Mouse (Mus musculus) midbrain, embryonic 14.5 days (tissue): Measurements from ENCODE around the gene Mib2. TPM values are rescaled to one million over a fixed set of nuclear protein-coding genes. Genes with fewer than 3 reads are reported as not detected.

Source experiments
- ATAC-seq: fragments of 200-750 bp; cut with Nextera tagmentation; 2 replicates; pipeline ENCODE4 v1.8.0; 2017; ENCODE audit warnings: moderate number of reproducible peaks, moderate library complexity; ENCODE audit not compliant: low FRiP score, low TSS enrichment
- DNase-seq: peaks from one replicate; pipeline ENCODE4 v3.0.0-alpha.2; 2015
- H3K27ac ChIP-seq: fragments of 300-500 bp; sonication (generic); replicated peaks from 2 replicates; pipeline ENCODE4 v1.5.1; 2014; ENCODE audit warnings: mild to moderate bottlenecking, low read depth, low read length, moderate library complexity
- H3K27me3 ChIP-seq: fragments of 300-500 bp; sonication (generic); 2 replicates; pipeline ENCODE4 v1.6.1; 2014; ENCODE audit warnings: low read length, control low read depth, mixed read lengths; ENCODE audit not compliant: control insufficient read depth, insufficient read depth
- H3K36me3 ChIP-seq: fragments of 300-500 bp; sonication (generic); 2 replicates; pipeline ENCODE4 v1.6.1; 2014; ENCODE audit warnings: low read length, control low read depth; ENCODE audit not compliant: control insufficient read depth, insufficient read depth
- H3K4me1 ChIP-seq: fragments of 300-500 bp; sonication (generic); 2 replicates; pipeline ENCODE4 v1.6.1; 2014; ENCODE audit warnings: mild to moderate bottlenecking, antibody characterized with exemption, low read length, control low read depth; ENCODE audit not compliant: control insufficient read depth, insufficient read depth
- H3K4me2 ChIP-seq: fragments of 300-500 bp; sonication (generic); 2 replicates; pipeline ENCODE4 v1.6.1; 2014; ENCODE audit warnings: mild to moderate bottlenecking, low read length, moderate library complexity
- H3K4me3 ChIP-seq: fragments of 300-500 bp; sonication (generic); replicated peaks from 2 replicates; pipeline ENCODE4 v1.5.1; 2014; ENCODE audit warnings: low read depth, low read length
- H3K9ac ChIP-seq: fragments of 300-500 bp; sonication (generic); replicated peaks from 2 replicates; pipeline ENCODE4 v1.6.1; 2014; ENCODE audit warnings: mild to moderate bottlenecking, low read length, moderate library complexity
- H3K9me3 ChIP-seq: fragments of 300-500 bp; sonication (generic); 2 replicates; pipeline ENCODE4 v1.6.1; 2016; ENCODE audit warnings: low read length, control low read depth, mixed read lengths; ENCODE audit not compliant: control insufficient read depth
- WGBS: fragments of 180-500 bp; shearing (Covaris S2); extraction: QIAGEN DNeasy Blood & Tissue Kit; methylation state at CpG from one replicate; pipeline ENCODE4 v1.1.7; 2014; 5-methylcytosine and 5-hydroxymethylcytosine counted together
- polyA plus RNA-seq: library from polyadenylated mRNA; unstranded; fragments of >200 nt; fragmentation: Nextera tagmentation; extraction: Ambion mirVana; gene quantifications from 2 replicates; pipeline ENCODE4 v1.2.1, GENCODE M21; 2014

Gene Mib2
- polyA plus RNA-seq, 1 experiment from 2014 or later, result 40.8 TPM

- Histone ChIP-seq H3K4me3 (peak overlapping the region; percentile 24), H3K9me3 (no peaks in the 10 kb centered on the region), H3K4me2 (peak overlapping the region; percentile 50), H3K27ac (no peak overlapping the region), H3K4me1 (peaks cover 24% of the 10 kb centered on the region), H3K9ac (peak overlapping the region; percentile 36), H3K27me3 (peaks cover 54% of the 10 kb centered on the region), H3K36me3 (peaks cover 61% of the 10 kb centered on the region)
- ATAC-seq, result 0 out of 2 replicates have a peak, but pooled peaks have one; percentile 5
- WGBS, result 3% methylated on average over 52 of the region's 52 CpGs
- peak; percentile 51 for DNase-seq
Measured at GRCm38 (mm10) chr4:155654456-155655298, 14.3 kb downstream of the Mib2 start.

GRCm38 (mm10) chr4:155654183-155654455 is 14.9 kb downstream of the Mib2 start:
- Histone ChIP-seq H3K4me1 (peaks cover 24% of the 10 kb centered on the region), H3K27ac (no peak overlapping the region), H3K9ac (no peak overlapping the region), H3K27me3 (peaks cover 54% of the 10 kb centered on the region), H3K4me2 (peak overlapping the region; percentile 50; the same call in 1 of the 2 replicates), H3K36me3 (peaks cover 62% of the 10 kb centered on the region), H3K4me3 (peak overlapping the region; percentile 24; the same call in 1 of the 2 replicates), H3K9me3 (no peaks in the 10 kb centered on the region)
- no peak for DNase-seq
- no peak for ATAC-seq
- under 1% methylated on average over 6 of the region's 6 CpGs for WGBS

- Histone ChIP-seq H3K4me2 (peak overlapping the region; percentile 67), H3K4me3 (peak overlapping the region; percentile 30), H3K36me3 (peaks cover 63% of the 10 kb centered on the region), H3K9ac (peak overlapping the region; percentile 49), H3K9me3 (no peaks in the 10 kb centered on the region), H3K4me1 (peaks cover 24% of the 10 kb centered on the region), H3K27me3 (peaks cover 54% of the 10 kb centered on the region), H3K27ac (no peak overlapping the region)
- WGBS, result 2% methylated on average over 31 of the region's 31 CpGs
- ATAC-seq (peak; percentile 39; the same call in 1 of the 2 replicates), DNase-seq (peak; percentile 58)
Measured at GRCm38 (mm10) chr4:155653451-155654182, 15.4 kb downstream of the Mib2 start.

- Histone ChIP-seq H3K27me3 (peaks cover 54% of the 10 kb centered on the region), H3K4me3 (peak within 1 kb of the TSS; percentile 30), H3K4me1 (peaks cover 24% of the 10 kb centered on the region), H3K9me3 (no peaks in the 10 kb centered on the region), H3K4me2 (peak within 1 kb of the TSS; percentile 67), H3K36me3 (peaks cover 63% of the 10 kb centered on the region), H3K27ac (no peak within 1 kb of the TSS), H3K9ac (peak within 1 kb of the TSS; percentile 49)
- ATAC-seq (peak; percentile 31; the same call in 1 of the 2 replicates), DNase-seq (peak; percentile 64)
- WGBS, result under 1% methylated on average over 33 of the region's 33 CpGs
Measured at GRCm38 (mm10) chr4:155653086-155653450, 15.9 kb downstream of the Mib2 start, which contains the start of gene Mmp23. TSS of gene Mmp23 (minus strand) at chr4:155653384.

- no peak overlapping the region for H3K27ac ChIP-seq
- ATAC-seq (no peak), DNase-seq (peak; percentile 30)
- H3K4me3 ChIP-seq, result peak overlapping the region; percentile 30
- H3K9ac ChIP-seq, result peak overlapping the region; percentile 49
- WGBS, result 16% methylated on average over 36 of the region's 36 CpGs
- peak overlapping the region; percentile 67 for H3K4me2 ChIP-seq
- peaks cover 66% of the 10 kb centered on the region for H3K36me3 ChIP-seq
- peaks cover 54% of the 10 kb centered on the region for H3K27me3 ChIP-seq
- peaks cover 24% of the 10 kb centered on the region for H3K4me1 ChIP-seq
- H3K9me3 ChIP-seq, result no peaks in the 10 kb centered on the region
Measured at GRCm38 (mm10) chr4:155652283-155653085, 16.5 kb downstream of the Mib2 start.

GRCm38 (mm10) chr4:155651553-155652269 is 17.3 kb downstream of the Mib2 start:
- Histone ChIP-seq H3K4me2 (no peak overlapping the region), H3K4me1 (peaks cover 24% of the 10 kb centered on the region), H3K27ac (no peak overlapping the region), H3K27me3 (peaks cover 54% of the 10 kb centered on the region), H3K9me3 (no peaks in the 10 kb centered on the region), H3K4me3 (no peak overlapping the region), H3K9ac (no peak overlapping the region), H3K36me3 (peaks cover 67% of the 10 kb centered on the region)
- no peak for DNase-seq
- no peak for ATAC-seq
- 67% methylated on average over 15 of the region's 15 CpGs for WGBS

- no peaks in the 10 kb centered on the region for H3K9me3 ChIP-seq
- peaks cover 66% of the 10 kb centered on the region for H3K36me3 ChIP-seq
- H3K27ac ChIP-seq, result no peak overlapping the region
- DNase-seq, result no peak
- H3K4me1 ChIP-seq, result peaks cover 15% of the 10 kb centered on the region
- H3K4me2 ChIP-seq, result no peak overlapping the region
- WGBS, result 94% methylated on average over 11 of the region's 11 CpGs
- peaks cover 34% of the 10 kb centered on the region for H3K27me3 ChIP-seq
- no peak for ATAC-seq
- H3K9ac ChIP-seq, result no peak overlapping the region
- H3K4me3 ChIP-seq, result no peak overlapping the region
Measured at GRCm38 (mm10) chr4:155649355-155649754, 19.6 kb downstream of the Mib2 start.

- Histone ChIP-seq H3K4me1 (no peaks in the 10 kb centered on the region), H3K4me2 (no peak overlapping the region), H3K36me3 (peaks cover 88% of the 10 kb centered on the region), H3K4me3 (no peak overlapping the region), H3K9me3 (no peaks in the 10 kb centered on the region), H3K27me3 (no peaks in the 10 kb centered on the region), H3K27ac (no peak overlapping the region), H3K9ac (no peak overlapping the region)
- ATAC-seq, result no peak
- 98% methylated on average over 5 of the region's 5 CpGs for WGBS
- DNase-seq, result no peak
Measured at GRCm38 (mm10) chr4:155645721-155646120, 23.3 kb downstream of the Mib2 start.
